Mouse (Mus musculus): ENCODE data around the gene Syt8.

- no peak for TF ChIP-seq GATA1 (IDR thresholded peaks at IDR 0.05; ENCODE audit: low read length)
- TF ChIP-seq TAL1 (IDR thresholded peaks at IDR 0.05; ENCODE audit: low read length): no peak
Measured at GRCm38 (mm10) chr7:142445324-142445723, 10.7 kb downstream of the Syt8 start.

Data from erythroblast, embryonic 14.5 days (primary cell).